8 mouse cellular contexts compared by ENCODE assay signal in the genomic region with DNA sequence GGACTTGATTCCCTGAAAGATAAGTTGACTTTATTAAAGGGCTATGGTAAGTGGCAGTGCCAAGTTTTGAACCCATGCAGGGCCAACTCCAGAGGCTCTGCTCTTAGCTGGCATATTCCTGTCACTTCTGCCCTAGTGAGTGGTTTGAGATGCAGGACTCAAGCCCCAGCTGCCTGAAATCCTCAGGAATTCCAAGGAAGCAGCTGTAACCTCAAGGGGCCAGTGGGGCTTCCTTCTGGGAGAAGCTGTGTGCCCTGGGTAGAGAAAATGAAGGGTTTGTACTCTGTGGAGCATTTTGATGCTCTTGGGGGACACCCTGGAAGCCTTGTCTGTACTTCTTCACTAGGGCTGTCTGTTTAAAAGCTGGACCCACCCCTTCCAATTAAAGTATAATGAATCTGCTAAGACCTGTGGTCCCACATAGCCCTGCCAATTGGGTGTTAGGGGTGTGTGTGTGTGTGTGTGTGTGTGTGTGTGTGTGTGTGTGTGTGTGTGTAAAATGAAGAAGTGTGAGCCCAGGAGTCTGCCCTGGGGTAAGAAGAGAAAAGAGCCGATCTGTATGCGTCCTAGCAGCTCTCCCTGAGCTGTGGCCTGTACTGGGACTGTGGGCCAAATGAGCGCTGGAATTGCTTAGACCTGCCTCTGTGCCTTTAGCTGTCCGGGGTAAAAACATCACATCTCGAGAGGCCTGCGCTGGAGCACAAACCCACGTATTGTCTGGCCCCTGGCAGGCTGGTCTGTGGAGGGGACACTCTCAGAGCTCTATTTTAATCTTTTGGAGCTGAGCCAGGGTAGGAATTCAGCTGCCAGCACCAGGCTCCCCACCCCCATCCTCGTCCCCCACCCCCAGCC.
DNase-seq lines count a peak whose midpoint lies in the region; ATAC-seq and TF ChIP-seq lines count a peak whose summit lies in the region.
"Had no signal": no experiment of that assay in that cellular context is flagged by ENCODE, and none has a peak within 500 bp of the region (broad histone marks: within the 10 kb centered on the region; RNA-seq: fewer than 3 reads in every experiment).

No protein-coding gene starts in this region.

- no peak overlapping the region for H3K4me3 ChIP-seq in lung, embryonic 14.5 days (ENCODE audit: low read depth, low read length)
- no peak overlapping the region for H3K4me3 ChIP-seq in lung, adult 2 months (replicated peaks; ENCODE audit: extremely low read depth, low read depth, low read length)
- no peak overlapping the region for H3K4me3 ChIP-seq in heart, postnatal 0 days (ENCODE audit: low read depth, low read length)
- no peak overlapping the region for H3K4me3 ChIP-seq in limb, embryonic 14.5 days (replicated peaks; ENCODE audit: low read length)
- H3K4me3 ChIP-seq in stomach, embryonic 15.5 days (replicated peaks), result no peak overlapping the region
- H3K4me3 ChIP-seq: megakaryocyte, embryonic 14.5 days had no signal

- ATAC-seq in lung, embryonic 14.5 days (ENCODE audit: insufficient read depth), result peak; percentile 92
- ATAC-seq in heart, postnatal 0 days (ENCODE audit: insufficient read depth, low read depth), result peak; percentile 53
- peak; percentile 74 for ATAC-seq in limb, embryonic 14.5 days (ENCODE audit: low FRiP score, low read depth)
- ATAC-seq in stomach, embryonic 15.5 days (ENCODE audit: insufficient read depth, low FRiP score, low read depth), result peak; percentile 53; the same call in 1 of the 2 replicates

- no peak for TF ChIP-seq CTCF in lung, embryonic 14.5 days (IDR thresholded peaks at IDR 0.05; ENCODE audit: low read depth)
- no peak for TF ChIP-seq CTCF in lung, adult 2 months (IDR thresholded peaks at IDR 0.05; ENCODE audit: insufficient read depth, low read length)
- no peak for TF ChIP-seq CTCF in heart, postnatal 0 days (IDR thresholded peaks at IDR 0.05; ENCODE audit: low read depth)

- H3K9ac ChIP-seq in lung, embryonic 14.5 days, result peak overlapping the region; percentile 25; the same call in 1 of the 2 replicates
- no peak overlapping the region for H3K9ac ChIP-seq in heart, postnatal 0 days (replicated peaks; ENCODE audit: low read depth, low read length)
- H3K9ac ChIP-seq in limb, embryonic 14.5 days (ENCODE audit: low read depth, low read length, severe bottlenecking), result no peak overlapping the region
- H3K9ac ChIP-seq in stomach, embryonic 15.5 days, result no peak overlapping the region

- peak overlapping the region; percentile 20; the same call in 1 of the 2 replicates for H3K4me2 ChIP-seq in lung, embryonic 14.5 days
- H3K4me2 ChIP-seq in heart, postnatal 0 days (ENCODE audit: low read depth, low read length), result no peak overlapping the region
- H3K4me2 ChIP-seq in limb, embryonic 14.5 days (replicated peaks; ENCODE audit: low read depth, low read length, severe bottlenecking), result 0 out of 2 replicates have a peak overlapping the region, but pooled peaks have one; percentile 19
- H3K4me2 ChIP-seq in stomach, embryonic 15.5 days, result no peak overlapping the region

- peaks cover 13% of the 10 kb centered on the region for H3K4me1 ChIP-seq in lung, embryonic 14.5 days (ENCODE audit: insufficient read depth)
- H3K4me1 ChIP-seq in lung, adult 2 months (ENCODE audit: control insufficient read depth, insufficient read depth, low read length), result no peaks in the 10 kb centered on the region
- peaks cover 7% of the 10 kb centered on the region; the same call in 1 of the 2 replicates for H3K4me1 ChIP-seq in heart, postnatal 0 days (ENCODE audit: control insufficient read depth, insufficient read depth)
- peaks cover 17% of the 10 kb centered on the region for H3K4me1 ChIP-seq in limb, embryonic 14.5 days (ENCODE audit: control insufficient read depth, insufficient read depth, low read length)
- 0 out of 2 replicates have a peak, but pooled peaks cover 16% of the 10 kb centered on the region for H3K4me1 ChIP-seq in stomach, embryonic 15.5 days
- H3K4me1 ChIP-seq: megakaryocyte, embryonic 14.5 days had no signal

- no peaks in the 10 kb centered on the region for H3K36me3 ChIP-seq in lung, embryonic 14.5 days (ENCODE audit: insufficient read depth)
- H3K36me3 ChIP-seq in heart, postnatal 0 days (replicated peaks; ENCODE audit: control insufficient read depth, insufficient read depth, low read length), result no peaks in the 10 kb centered on the region
- H3K36me3 ChIP-seq in limb, embryonic 14.5 days (ENCODE audit: control insufficient read depth, insufficient read depth, low read length), result no peaks in the 10 kb centered on the region
- no peaks in the 10 kb centered on the region for H3K36me3 ChIP-seq in stomach, embryonic 15.5 days

- peak; percentile 78 for DNase-seq in lung, embryonic 14.5 days
- DNase-seq in lung, adult 2 months, result no peak
- no peak for DNase-seq in heart, postnatal 0 days (ENCODE audit: low spot score)
- peak; percentile 53 for DNase-seq in limb, embryonic 14.5 days (ENCODE audit: low spot score)
- DNase-seq in spleen, adult 18-20 months, result no peak
- DNase-seq in urinary bladder, adult 18-20 months (ENCODE audit: low spot score in 2 of 2), result no peak

- H3K27me3 ChIP-seq in lung, embryonic 14.5 days (ENCODE audit: insufficient read depth, low read length), result no peaks in the 10 kb centered on the region
- no peaks in the 10 kb centered on the region for H3K27me3 ChIP-seq in heart, postnatal 0 days (ENCODE audit: control insufficient read depth, insufficient read depth, low read length)
- no peaks in the 10 kb centered on the region for H3K27me3 ChIP-seq in limb, embryonic 14.5 days (ENCODE audit: control insufficient read depth, insufficient read depth, low read length)
- no peaks in the 10 kb centered on the region for H3K27me3 ChIP-seq in stomach, embryonic 15.5 days (replicated peaks)
- H3K27me3 ChIP-seq: megakaryocyte, embryonic 14.5 days had no signal

- no peak for TF ChIP-seq POLR2A in lung, adult 2 months (IDR thresholded peaks at IDR 0.05; ENCODE audit: borderline replicate concordance, extremely low read depth, low read depth, low read length)
- TF ChIP-seq POLR2A in limb, embryonic 14.5 days (IDR thresholded peaks at IDR 0.05; ENCODE audit: borderline replicate concordance, extremely low read depth, insufficient read depth, insufficient read length), result peak; percentile 31; the same call in 1 of the 2 replicates

- no peak for TF ChIP-seq EP300 in heart, postnatal 0 days (IDR thresholded peaks at IDR 0.05; ENCODE audit: low read depth)

- peak overlapping the region; percentile 79 for H3K27ac ChIP-seq in lung, embryonic 14.5 days (ENCODE audit: low read depth)
- no peak overlapping the region for H3K27ac ChIP-seq in heart, postnatal 0 days (ENCODE audit: low read depth)
- H3K27ac ChIP-seq in limb, embryonic 14.5 days (replicated peaks; ENCODE audit: low read depth, low read length), result peak overlapping the region; percentile 65
- peak overlapping the region; percentile 11; the same call in 1 of the 2 replicates for H3K27ac ChIP-seq in stomach, embryonic 15.5 days

- 9% methylated on average over 8 of the region's 8 CpGs for WGBS in lung, embryonic 14.5 days
- 27% methylated on average over 8 of the region's 8 CpGs for WGBS in lung, adult 2 months
- 7% methylated on average over 8 of the region's 8 CpGs for WGBS in heart, postnatal 0 days
- 15% methylated on average over 6 of the region's 8 CpGs for WGBS in limb, embryonic 14.5 days
- WGBS in stomach, embryonic 15.5 days, result 31% methylated on average over 8 of the region's 8 CpGs

- H3K9me3 ChIP-seq in lung, embryonic 14.5 days (ENCODE audit: low read depth, low read length), result no peaks in the 10 kb centered on the region
- H3K9me3 ChIP-seq in heart, postnatal 0 days (replicated peaks; ENCODE audit: control insufficient read depth, low read length), result no peaks in the 10 kb centered on the region
- H3K9me3 ChIP-seq in limb, embryonic 14.5 days (ENCODE audit: control insufficient read depth, low read length), result no peaks in the 10 kb centered on the region
- no peaks in the 10 kb centered on the region for H3K9me3 ChIP-seq in stomach, embryonic 15.5 days
- H3K9me3 ChIP-seq: megakaryocyte, embryonic 14.5 days had no signal

Comparison
In these comparisons a context has a peak if more than half of its experiments do, and no peak if none do; other contexts are left out.
1. DNase-seq: peak in lung, embryonic 14.5 days (single experiment) and limb, embryonic 14.5 days (single experiment); none in lung, adult 2 months (single experiment), heart, postnatal 0 days (single experiment), spleen, adult 18-20 months (0 of 2) and urinary bladder, adult 18-20 months (0 of 2).
2. H3K4me2 ChIP-seq: peak in lung, embryonic 14.5 days (single experiment) and limb, embryonic 14.5 days (single experiment); none in heart, postnatal 0 days (single experiment) and stomach, embryonic 15.5 days (single experiment).
3. Peak in every context shown above with its lines, with median percentiles within 50 percentile points of each other: ATAC-seq.